Mouse (Mus musculus): ENCODE measurements at regions not wholly inside any gene's neighbourhood (a gene's known extent, or its start where the extent isn't known, plus 50 kb on each side); places are given as distances from the start of the nearest gene placed in this dataset.

- no peak for DNase-seq (ENCODE audit: low spot score in 2 of 2)
Observed at GRCm38 (mm10) chr7:72737792-72738191, 431.4 kb upstream of the Mctp2 start.

- DNase-seq (ENCODE audit: low spot score in 2 of 2): no peak
Observed at GRCm38 (mm10) chr7:72738324-72738944, 432.0 kb upstream of the Mctp2 start.

DNA sequence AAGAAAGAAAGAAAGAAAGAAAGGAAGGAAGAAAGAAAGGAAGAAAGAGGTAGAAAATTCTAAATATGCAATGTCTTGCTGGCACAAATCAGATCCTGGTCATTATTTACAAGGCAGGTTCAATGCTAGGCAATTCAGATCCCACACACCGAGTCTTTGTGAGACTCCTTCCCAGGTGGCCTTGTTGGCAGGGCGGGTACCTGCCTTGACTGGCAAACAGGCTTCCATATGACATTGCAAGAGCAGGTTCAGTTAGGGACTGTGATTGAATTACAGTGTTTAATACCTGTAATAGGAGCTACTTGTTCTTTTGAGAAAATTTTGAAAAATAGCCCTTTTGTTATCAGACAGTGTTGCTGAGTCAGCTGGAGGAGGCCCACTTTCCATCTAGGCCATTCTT is 436.0 kb upstream of the Mctp2 start:
- no peak for DNase-seq (ENCODE audit: low spot score in 2 of 2)

DNA sequence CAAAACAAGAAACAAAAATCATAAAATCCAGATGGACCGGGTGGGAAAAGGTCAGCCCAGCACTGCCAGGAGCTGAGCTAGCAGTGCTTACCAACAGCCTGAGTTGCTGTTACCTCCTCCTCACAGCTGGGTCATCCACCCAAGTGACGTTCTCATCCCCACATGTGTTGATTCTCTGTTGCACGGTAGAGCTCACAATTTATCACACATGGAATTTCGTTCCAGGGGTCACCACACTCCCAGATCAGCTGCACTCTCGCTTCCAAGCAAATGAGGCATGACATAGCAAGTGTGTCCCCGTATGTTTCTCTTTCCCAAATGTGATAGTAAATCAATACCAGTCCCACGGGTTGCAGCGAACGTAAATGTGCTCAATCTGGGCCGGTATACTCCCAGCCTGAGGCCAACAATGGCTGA is 445.1 kb upstream of the Mctp2 start:
- no peak for DNase-seq (ENCODE audit: low spot score in 2 of 2)

DNA sequence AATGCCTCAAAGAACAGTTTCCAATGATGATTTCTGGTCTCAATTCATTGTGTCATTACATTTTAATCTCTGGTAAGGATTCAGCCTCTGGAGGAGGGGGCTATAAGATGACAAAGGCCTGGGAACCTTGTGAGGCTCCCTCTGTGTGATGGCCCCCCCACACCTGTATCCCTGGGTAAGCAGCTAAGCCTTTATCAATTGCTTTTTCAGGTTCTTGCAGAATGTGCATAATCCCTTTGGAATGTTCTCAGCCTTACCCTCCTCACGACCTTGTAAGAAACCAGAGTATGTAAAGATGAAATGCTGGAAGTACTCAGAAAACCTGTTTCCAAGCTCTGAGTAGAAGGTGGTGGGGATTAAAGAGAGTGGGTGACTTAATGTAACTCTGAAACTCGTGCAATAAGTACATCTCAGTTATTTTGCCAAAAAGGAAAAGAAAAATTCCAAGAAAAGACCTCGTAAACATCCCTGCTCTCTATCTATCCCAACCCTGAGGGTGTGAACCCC is 446.7 kb upstream of the Mctp2 start:
- no peak for DNase-seq (ENCODE audit: low spot score in 2 of 2)

GRCm38 (mm10) chr7:72762711-72763110 is 456.3 kb upstream of the Mctp2 start:
- DNase-seq (ENCODE audit: low spot score in 2 of 2): no peak

DNA sequence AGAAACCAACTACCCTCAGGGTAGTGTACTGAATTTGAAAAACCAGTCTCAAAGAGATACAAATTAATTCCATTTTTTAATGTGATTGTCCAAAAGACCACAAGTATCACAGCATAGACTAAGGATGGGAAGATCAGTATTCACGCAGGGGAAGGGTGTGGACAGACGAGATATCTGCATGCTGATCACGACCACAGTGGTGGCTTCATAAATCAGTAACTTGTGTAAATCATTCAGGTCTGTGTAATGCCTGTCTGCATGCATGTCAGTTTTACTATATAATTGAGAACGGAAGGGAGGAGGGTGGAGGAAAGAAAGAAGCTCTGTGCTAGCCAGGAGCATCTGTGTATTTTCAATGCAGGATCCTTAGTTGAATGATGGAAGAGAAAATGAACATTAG is 462.3 kb upstream of the Mctp2 start:
- no peak for DNase-seq (ENCODE audit: low spot score in 2 of 2)

- DNase-seq (ENCODE audit: low spot score in 2 of 2): no peak
Observed at GRCm38 (mm10) chr7:72774031-72774770, 467.8 kb upstream of the Mctp2 start.

DNA sequence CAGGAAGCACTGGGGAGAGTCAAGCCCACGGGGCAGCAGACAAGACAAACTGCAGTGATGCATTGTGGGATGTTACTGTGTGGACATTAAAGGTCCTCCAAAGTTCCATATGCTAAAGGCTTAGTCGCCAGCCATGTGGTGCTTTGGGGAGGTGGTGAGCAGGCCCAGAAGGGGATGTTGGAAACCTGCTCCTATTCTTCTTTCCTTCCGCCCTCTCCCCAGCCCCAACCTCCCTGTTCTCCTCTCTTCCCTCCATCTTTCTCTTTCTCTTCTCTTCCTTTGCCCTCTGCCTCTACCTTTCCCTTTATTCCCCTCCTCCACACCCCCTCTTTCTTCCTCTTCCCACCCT is 468.3 kb upstream of the Mctp2 start:
- no peak for DNase-seq (ENCODE audit: low spot score in 2 of 2)

GRCm38 (mm10) chr7:72787306-72787705 is 480.9 kb upstream of the Mctp2 start:
- no peak for DNase-seq (ENCODE audit: low spot score in 2 of 2)

GRCm38 (mm10) chr7:72788261-72788660 is 481.9 kb upstream of the Mctp2 start:
- DNase-seq (ENCODE audit: low spot score in 2 of 2): no peak

DNA sequence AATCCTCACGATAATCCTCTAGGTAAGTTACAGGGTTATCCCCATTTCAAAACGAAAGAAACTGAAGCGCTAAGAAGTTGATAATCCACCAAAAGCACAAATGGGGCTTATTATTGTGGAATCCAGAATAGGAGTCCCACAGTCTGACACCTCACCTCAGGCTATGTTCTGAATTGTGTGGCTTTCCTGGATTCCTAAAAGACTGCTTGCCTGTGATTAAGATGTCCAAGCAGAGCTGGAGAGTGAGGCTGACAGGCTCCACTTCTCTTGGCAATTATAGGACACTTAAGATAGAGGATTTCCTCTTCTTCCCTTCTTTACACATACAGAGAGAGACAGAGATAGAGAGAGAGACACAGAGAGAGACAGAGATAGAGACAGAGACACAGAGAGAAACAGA is 515.7 kb upstream of the Mctp2 start:
- no peak for DNase-seq (ENCODE audit: low spot score in 2 of 2)

DNA sequence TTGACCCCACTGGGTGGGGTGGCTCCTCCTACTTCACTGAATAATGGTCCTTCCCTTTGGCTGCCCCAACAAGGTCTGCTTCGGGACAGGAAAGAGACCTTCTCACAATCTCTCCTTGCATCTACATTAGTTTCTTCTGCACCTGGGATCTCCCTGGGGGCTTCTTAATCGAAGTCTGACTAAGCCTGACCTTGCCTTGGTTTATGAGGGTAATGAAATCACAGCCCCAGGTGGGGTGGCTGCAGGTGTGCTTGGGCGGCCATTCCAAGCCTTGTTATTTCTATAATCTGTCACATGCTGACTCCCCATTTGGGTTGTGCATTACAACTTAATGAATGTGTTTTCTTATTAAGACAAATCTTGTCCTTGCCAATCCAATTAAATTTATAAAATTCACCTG is 520.2 kb upstream of the Mctp2 start:
- DNase-seq (ENCODE audit: low spot score in 2 of 2): no peak

DNA sequence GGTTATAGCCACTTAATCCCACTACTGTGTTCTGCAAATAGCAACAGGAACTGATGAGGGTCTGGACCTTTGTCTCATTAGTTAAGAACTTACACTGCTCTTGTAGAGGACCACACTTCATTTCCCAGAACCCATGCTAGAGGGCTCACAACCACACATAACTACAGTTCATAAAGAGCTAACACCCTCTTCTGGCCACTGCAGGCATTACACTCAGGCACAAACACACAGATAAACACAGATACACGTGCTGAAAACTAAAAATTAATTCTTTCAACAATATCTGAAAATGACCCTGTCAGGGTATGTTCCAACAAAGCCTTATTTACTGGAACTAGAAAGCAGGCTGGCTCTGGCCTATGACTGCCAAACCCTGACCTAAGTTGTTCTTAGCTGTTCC is 529.0 kb upstream of the Mctp2 start:
- no peak for DNase-seq (ENCODE audit: low spot score in 2 of 2)

GRCm38 (mm10) chr7:72836026-72836425 is 529.6 kb upstream of the Mctp2 start:
- DNase-seq (ENCODE audit: low spot score in 2 of 2): no peak

GRCm38 (mm10) chr7:72836457-72836985 is 530.1 kb upstream of the Mctp2 start:
- no peak for DNase-seq (ENCODE audit: low spot score in 2 of 2)

DNA sequence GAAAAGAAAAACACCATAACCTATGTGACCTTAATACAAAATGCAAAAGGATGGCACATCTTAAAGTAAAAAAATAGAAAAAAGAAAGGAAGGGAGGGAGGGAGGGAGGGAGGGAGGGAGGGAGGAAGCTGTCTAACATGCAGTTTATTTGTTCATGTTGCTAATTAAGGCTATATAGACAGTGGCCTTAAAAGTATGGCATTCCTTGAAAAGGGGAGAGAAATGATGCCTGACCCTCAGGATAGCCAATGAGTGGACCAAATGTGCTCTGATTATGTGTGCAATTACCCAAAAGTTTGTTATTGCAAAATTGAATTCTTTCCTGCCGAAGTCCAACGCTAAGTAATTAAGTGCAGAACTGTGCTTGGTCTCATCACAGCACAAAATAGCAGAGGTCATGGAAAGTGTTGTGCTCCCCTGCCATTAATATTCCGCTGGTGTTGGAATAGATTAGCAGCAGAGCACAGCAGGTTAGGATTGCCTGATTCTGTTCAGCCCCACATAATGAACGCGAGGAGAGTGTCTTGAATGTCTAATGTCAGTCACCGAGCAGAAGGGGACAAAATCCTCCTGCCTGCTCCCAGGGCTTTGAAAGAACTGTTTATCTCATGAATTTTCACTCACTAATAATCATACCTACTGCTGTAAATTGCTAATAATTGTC is 531.7 kb upstream of the Mctp2 start:
- DNase-seq (ENCODE audit: low spot score in 2 of 2): no peak

DNA sequence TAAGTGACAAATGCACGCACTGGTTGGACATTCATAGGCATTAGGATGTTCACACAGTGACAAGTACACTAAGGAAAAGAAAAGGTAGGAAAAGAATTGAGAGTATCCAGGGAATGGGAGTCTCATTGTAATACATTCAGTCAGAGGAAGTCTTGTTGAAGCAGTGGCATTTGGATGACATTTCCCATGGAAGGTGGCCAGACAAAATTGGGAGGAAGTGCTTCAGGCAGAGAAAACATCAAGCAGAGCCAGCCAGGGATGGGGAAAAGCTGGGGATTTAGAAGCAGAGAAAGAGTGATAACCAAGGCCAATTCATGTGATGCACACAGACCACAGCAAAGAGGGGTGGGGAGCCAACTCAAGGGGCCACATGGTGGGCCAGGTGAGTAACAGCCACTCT is 524.0 kb upstream of the Rgma start:
- no peak for DNase-seq (ENCODE audit: low spot score in 2 of 2)

- DNase-seq (ENCODE audit: low spot score in 2 of 2): no peak
Observed at GRCm38 (mm10) chr7:72854501-72855002, 520.8 kb upstream of the Rgma start.

DNA sequence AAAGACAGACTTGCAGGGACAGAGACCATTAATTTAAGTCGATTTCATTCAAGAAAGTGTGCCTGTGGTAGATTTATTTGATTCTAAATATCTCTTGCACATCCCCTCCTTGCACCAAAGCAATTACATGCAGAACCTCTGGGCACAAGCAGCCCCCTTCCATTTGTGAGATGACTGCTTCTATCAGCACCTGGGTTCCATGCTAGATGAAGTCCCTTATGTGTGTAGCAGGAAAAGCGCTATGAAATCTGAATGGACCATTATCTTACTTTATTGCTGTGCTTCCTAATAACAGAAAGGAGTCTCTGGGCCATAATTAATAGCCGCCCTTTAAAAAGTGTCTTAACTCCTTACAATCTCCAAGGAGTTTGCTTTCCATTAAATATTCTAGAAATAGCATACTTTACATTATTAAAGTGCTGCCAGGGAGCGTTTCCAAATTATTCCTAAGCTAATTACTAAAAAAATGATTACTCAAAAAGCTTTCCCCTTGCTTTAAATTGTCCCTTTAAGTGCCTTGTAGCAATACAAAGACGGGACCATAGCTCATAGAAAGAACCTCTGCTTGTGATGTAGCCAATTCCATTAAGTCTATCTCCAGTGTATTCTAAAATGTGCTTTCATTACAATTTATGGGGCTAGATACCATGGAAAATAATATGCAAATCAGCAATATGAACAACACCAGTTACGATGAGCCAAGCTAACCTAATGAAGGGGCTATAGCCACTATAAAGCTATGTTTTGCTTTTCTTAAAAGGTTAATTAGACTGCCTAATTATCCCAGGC is 508.1 kb upstream of the Rgma start:
- no peak for DNase-seq (ENCODE audit: low spot score in 2 of 2)

DNA sequence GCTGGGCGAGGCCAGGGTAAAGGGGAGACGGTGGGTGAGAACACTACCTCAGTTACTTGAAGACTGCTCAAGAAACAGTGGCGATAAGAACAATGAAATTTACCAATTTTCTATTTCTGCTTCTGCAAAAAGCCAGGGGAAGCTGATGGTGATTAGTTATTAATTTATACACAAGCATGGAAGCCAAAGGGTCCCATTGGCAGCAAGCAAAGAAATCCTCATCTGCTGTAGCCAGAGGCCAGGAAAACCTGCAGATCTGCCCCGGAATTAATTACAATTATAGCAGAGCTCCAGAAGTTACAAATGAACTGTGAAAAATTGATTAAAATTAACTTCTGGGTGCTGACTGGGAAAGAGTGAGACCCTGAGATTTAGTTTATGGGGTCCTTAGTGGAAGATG is 506.2 kb upstream of the Rgma start:
- DNase-seq (ENCODE audit: low spot score in 2 of 2): no peak

DNA sequence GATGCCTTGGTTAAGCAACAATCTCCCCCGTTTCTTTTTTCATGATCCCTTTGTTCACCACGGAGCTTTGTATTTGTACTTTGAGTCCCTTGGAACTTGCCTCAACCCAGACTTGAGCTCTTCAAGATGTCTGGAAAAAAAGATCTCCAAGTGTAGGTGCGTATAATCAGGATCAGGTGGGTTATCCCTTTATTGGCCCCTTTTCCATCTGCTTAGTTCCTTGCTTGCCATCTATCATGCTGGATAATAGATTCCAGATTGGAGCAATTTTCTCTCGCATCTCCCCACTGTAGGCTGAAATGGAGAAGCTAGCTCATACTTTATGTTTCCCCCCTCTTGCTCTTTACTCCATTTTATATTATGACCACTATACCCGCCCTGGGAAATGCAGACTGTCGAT is 474.5 kb upstream of the Rgma start:
- DNase-seq (ENCODE audit: low spot score in 2 of 2): no peak

Measured in natural killer cell, adult 2 months (primary cell).